Mouse (Mus musculus) midbrain, embryonic 14.5 days (tissue): ENCODE data around the gene Nkx6-2. TPM values are rescaled to one million over a fixed set of nuclear protein-coding genes. Genes with fewer than 3 reads are reported as not detected.

Experiments
- ATAC-seq: fragments of 200-750 bp; cut with Nextera tagmentation; 2 replicates; pipeline ENCODE4 v1.8.0; 2017; ENCODE audit warnings: moderate number of reproducible peaks, moderate library complexity; ENCODE audit not compliant: low FRiP score, low TSS enrichment
- DNase-seq: peaks from one replicate; pipeline ENCODE4 v3.0.0-alpha.2; 2015
- H3K27ac ChIP-seq: fragments of 300-500 bp; sonication (generic); replicated peaks from 2 replicates; pipeline ENCODE4 v1.5.1; 2014; ENCODE audit warnings: mild to moderate bottlenecking, low read depth, low read length, moderate library complexity
- H3K27me3 ChIP-seq: fragments of 300-500 bp; sonication (generic); 2 replicates; pipeline ENCODE4 v1.6.1; 2014; ENCODE audit warnings: low read length, control low read depth, mixed read lengths; ENCODE audit not compliant: control insufficient read depth, insufficient read depth
- H3K36me3 ChIP-seq: fragments of 300-500 bp; sonication (generic); 2 replicates; pipeline ENCODE4 v1.6.1; 2014; ENCODE audit warnings: low read length, control low read depth; ENCODE audit not compliant: control insufficient read depth, insufficient read depth
- H3K4me1 ChIP-seq: fragments of 300-500 bp; sonication (generic); 2 replicates; pipeline ENCODE4 v1.6.1; 2014; ENCODE audit warnings: mild to moderate bottlenecking, antibody characterized with exemption, low read length, control low read depth; ENCODE audit not compliant: control insufficient read depth, insufficient read depth
- H3K4me2 ChIP-seq: fragments of 300-500 bp; sonication (generic); 2 replicates; pipeline ENCODE4 v1.6.1; 2014; ENCODE audit warnings: mild to moderate bottlenecking, low read length, moderate library complexity
- H3K4me3 ChIP-seq: fragments of 300-500 bp; sonication (generic); replicated peaks from 2 replicates; pipeline ENCODE4 v1.5.1; 2014; ENCODE audit warnings: low read depth, low read length
- H3K9ac ChIP-seq: fragments of 300-500 bp; sonication (generic); replicated peaks from 2 replicates; pipeline ENCODE4 v1.6.1; 2014; ENCODE audit warnings: mild to moderate bottlenecking, low read length, moderate library complexity
- H3K9me3 ChIP-seq: fragments of 300-500 bp; sonication (generic); 2 replicates; pipeline ENCODE4 v1.6.1; 2016; ENCODE audit warnings: low read length, control low read depth, mixed read lengths; ENCODE audit not compliant: control insufficient read depth
- WGBS: fragments of 180-500 bp; shearing (Covaris S2); extraction: QIAGEN DNeasy Blood & Tissue Kit; methylation state at CpG from one replicate; pipeline ENCODE4 v1.1.7; 2014; 5-methylcytosine and 5-hydroxymethylcytosine counted together
- polyA plus RNA-seq: library from polyadenylated mRNA; unstranded; fragments of >200 nt; fragmentation: Nextera tagmentation; extraction: Ambion mirVana; gene quantifications from 2 replicates; pipeline ENCODE4 v1.2.1, GENCODE M21; 2014

Gene Nkx6-2
- polyA plus RNA-seq = 8.0 and 9.0 TPM in 2 replicates

DNA sequence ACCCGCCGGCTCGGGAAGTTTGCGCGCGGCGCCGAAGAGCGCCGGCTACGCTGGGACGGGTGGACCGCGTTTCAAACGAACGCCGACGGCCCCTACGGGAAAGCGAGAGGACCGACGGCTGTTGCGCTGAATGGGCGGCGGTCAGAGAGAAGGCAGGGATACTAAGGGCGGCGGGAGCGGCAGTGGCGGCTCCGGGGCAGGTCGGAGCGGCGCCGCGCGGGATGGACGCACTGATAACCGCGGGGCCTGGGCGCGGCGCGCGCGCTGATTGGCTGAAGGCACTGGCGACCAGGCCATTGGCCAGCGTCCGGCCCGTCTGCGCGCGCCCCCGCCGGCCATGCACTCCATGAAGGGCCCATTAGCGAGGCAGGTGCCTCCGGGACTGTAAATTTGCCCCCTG, at the start of gene Nkx6-2:
Gene Nkx6-2, minus strand, starts transcription at position 203 of the 400 bp plus-strand sequence.
- H3K4me2 ChIP-seq = peak within 1 kb of the TSS; percentile 50
- no peaks in the 10 kb centered on the region for H3K36me3 ChIP-seq
- H3K4me1 ChIP-seq = 0 out of 2 replicates have a peak, but pooled peaks cover 8% of the 10 kb centered on the region
- DNase-seq (peak; percentile 73), ATAC-seq (peak; percentile 55; the same call in 1 of the 2 replicates)
- H3K27ac ChIP-seq = no peak within 1 kb of the TSS
- H3K9ac ChIP-seq = peak within 1 kb of the TSS; percentile 34
- no peaks in the 10 kb centered on the region for H3K9me3 ChIP-seq
- H3K27me3 ChIP-seq = peaks cover 97% of the 10 kb centered on the region
- peak within 1 kb of the TSS; percentile 34 for H3K4me3 ChIP-seq
- WGBS = under 1% methylated on average over 55 of the region's 56 CpGs

DNA sequence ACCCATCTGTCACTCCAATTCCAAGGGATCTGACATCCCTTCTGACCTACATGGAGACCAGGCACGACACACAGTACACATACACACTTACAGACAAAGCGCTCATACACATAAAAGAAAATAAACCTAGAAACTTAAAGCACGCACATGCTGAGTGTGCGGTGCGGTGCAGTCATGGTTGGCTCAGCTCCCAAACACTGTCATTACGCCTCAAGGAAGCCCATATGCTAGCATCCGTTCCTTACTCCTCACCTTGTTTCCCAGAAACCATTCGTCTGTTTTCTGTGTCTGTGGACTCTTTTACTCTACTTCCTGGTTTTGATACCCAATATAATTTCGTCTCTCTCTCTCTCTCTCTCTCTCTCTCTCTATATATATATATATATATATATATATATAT, 42.6 kb upstream of the Nkx6-2 start:
- Histone ChIP-seq H3K9ac (no peak overlapping the region), H3K27ac (no peak overlapping the region), H3K4me1 (no peaks in the 10 kb centered on the region), H3K4me2 (no peak overlapping the region), H3K4me3 (no peak overlapping the region), H3K9me3 (no peaks in the 10 kb centered on the region), H3K36me3 (no peaks in the 10 kb centered on the region), H3K27me3 (no peaks in the 10 kb centered on the region; the same call in 1 of the 2 replicates)
- WGBS = 90% methylated on average over 9 of the region's 9 CpGs
- ATAC-seq = no peak
- no peak for DNase-seq

DNA sequence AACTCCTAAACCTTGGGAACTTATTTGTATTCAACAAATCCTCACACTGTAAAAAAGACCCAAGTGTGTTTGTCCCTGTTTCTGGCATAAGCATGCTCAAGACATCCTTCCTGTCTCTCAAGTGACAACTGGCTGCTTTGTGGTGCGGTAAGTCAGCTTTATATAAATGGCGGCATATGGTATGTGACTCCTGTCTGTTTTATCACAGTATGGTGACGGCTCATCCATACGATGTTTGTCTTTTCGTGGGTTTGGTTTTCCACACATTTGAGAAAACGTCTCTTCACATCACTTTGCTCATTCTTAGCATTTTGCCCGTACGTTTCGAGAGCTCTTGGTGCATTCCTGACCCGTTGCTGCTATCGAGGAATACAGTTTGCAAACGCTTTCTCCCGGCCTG, 40.0 kb upstream of the Nkx6-2 start:
- H3K4me1 ChIP-seq = no peaks in the 10 kb centered on the region
- WGBS = 91% methylated on average over 13 of the region's 13 CpGs
- ATAC-seq (no peak), DNase-seq (no peak)
- H3K4me3 ChIP-seq = no peak overlapping the region
- H3K9ac ChIP-seq = no peak overlapping the region
- no peaks in the 10 kb centered on the region for H3K9me3 ChIP-seq
- no peaks in the 10 kb centered on the region; the same call in 1 of the 2 replicates for H3K27me3 ChIP-seq
- H3K36me3 ChIP-seq = no peaks in the 10 kb centered on the region
- no peak overlapping the region for H3K4me2 ChIP-seq
- no peak overlapping the region for H3K27ac ChIP-seq

DNA sequence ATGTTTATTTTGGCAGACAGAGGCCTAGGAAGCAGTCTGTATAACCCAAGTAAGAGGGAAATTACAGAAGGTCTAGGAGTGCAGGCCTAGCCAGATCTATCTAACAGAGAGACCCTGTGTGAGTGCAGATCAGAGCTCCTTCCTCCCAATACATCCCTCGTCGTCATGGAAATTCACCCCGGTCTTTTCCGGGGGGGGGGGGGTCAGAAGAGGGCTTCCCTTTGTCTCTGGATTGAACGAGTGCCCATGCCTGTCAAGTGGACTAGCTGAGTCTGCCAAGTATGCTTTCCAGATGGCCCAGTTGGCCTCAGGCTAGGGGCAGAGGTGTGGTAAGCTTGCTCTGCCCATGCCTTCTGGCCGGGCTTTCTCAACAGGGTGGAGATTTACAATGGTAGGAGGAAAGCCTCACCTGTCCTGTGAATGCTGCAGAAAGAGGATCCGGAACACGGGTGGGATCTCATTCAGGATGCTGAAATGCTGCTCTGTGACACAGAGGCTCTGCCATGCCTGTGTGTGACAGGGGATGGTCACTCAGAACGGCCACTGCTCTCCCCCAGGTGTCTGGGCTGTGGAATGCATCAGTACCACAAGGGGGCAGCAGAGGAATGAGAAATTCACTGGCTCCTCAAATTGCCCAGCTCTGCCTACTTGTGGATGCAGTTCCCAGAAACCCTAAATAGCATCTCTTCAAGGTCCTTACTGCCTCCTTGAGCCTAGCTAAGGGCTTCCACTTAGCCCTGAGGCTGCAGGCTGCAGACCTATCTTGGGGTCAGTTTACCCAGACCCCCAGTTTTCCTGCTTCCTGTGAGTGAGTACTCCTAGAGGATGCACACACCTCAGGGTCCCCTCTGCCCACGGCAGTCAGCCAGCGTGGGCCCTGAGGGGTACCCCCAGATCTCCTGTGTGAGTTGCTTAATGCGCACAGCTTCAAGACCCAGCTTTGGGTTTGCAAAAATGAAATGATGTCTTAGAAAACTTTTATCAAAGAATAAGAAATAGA, 33.5 kb upstream of the Nkx6-2 start:
- H3K27ac ChIP-seq = no peak overlapping the region
- no peaks in the 10 kb centered on the region for H3K27me3 ChIP-seq
- no peak overlapping the region for H3K4me3 ChIP-seq
- DNase-seq (peak; percentile 91), ATAC-seq (peak; percentile 69)
- WGBS = 42% methylated on average over 12 of the region's 12 CpGs
- no peaks in the 10 kb centered on the region for H3K36me3 ChIP-seq
- peaks cover 4% of the 10 kb centered on the region; the same call in 1 of the 2 replicates for H3K4me1 ChIP-seq
- no peak overlapping the region for H3K9ac ChIP-seq
- no peak overlapping the region for H3K4me2 ChIP-seq
- H3K9me3 ChIP-seq = no peaks in the 10 kb centered on the region

DNA sequence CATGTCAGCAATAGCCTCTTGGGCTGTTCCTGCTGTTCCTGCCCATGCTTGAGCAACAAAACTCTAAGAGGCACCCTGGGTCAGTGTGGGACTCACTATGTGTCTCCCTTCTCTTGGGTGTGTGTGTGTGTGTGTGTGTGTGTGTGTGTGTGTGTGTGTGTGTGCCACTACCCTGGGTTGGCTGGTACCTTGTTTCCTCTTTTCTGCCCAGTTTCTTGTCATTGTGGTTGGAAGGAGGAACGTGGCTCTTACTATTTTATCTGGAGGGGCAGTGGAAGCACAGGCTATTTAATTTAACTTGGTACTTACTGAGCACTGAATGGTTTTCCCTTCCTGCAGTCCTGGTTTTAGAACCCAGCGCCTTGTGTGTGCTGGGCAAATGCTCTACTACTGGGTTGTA, 27.7 kb upstream of the Nkx6-2 start:
- no peaks in the 10 kb centered on the region for H3K4me1 ChIP-seq
- no peak overlapping the region for H3K4me3 ChIP-seq
- ATAC-seq (no peak), DNase-seq (no peak)
- no peak overlapping the region for H3K27ac ChIP-seq
- no peaks in the 10 kb centered on the region; the same call in 1 of the 2 replicates for H3K27me3 ChIP-seq
- no peaks in the 10 kb centered on the region for H3K36me3 ChIP-seq
- 77% methylated on average over 2 of the region's 2 CpGs for WGBS
- H3K9ac ChIP-seq = no peak overlapping the region
- H3K9me3 ChIP-seq = no peaks in the 10 kb centered on the region
- H3K4me2 ChIP-seq = no peak overlapping the region

GRCm38 (mm10) chr7:139595862-139596261, 13.3 kb upstream of the Nkx6-2 start:
- 65% methylated on average over 6 of the region's 6 CpGs for WGBS
- no peaks in the 10 kb centered on the region for H3K27me3 ChIP-seq
- no peak overlapping the region for H3K27ac ChIP-seq
- H3K4me2 ChIP-seq = no peak overlapping the region
- H3K36me3 ChIP-seq = no peaks in the 10 kb centered on the region
- H3K4me1 ChIP-seq = no peaks in the 10 kb centered on the region
- no peak overlapping the region for H3K4me3 ChIP-seq
- no peak for ATAC-seq
- no peak overlapping the region for H3K9ac ChIP-seq
- H3K9me3 ChIP-seq = no peaks in the 10 kb centered on the region
- DNase-seq = no peak

DNA sequence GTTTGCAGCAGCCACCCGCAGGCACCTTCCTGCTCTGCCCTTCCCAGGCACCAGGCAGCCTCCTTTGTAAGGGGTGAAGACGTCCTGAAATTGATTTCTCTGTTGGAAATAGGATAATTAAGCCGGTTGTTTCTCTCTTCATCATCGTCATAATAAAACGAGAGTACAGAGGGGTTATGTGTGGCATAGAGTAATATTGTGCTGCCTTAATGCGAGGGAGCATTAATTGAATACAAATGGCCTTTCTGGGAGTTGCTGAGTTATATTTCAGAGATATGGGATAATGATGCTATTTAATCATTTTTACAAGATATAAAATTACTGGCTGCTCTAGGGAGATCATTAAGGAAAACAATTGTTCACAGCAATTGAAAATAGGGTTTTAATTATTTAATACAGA, 12.7 kb upstream of the Nkx6-2 start:
- WGBS = 74% methylated on average over 6 of the region's 6 CpGs
- no peak overlapping the region for H3K27ac ChIP-seq
- H3K9ac ChIP-seq = no peak overlapping the region
- H3K9me3 ChIP-seq = no peaks in the 10 kb centered on the region
- no peaks in the 10 kb centered on the region for H3K36me3 ChIP-seq
- H3K4me1 ChIP-seq = no peaks in the 10 kb centered on the region
- no peak for ATAC-seq
- no peak overlapping the region for H3K4me3 ChIP-seq
- no peak overlapping the region for H3K4me2 ChIP-seq
- no peak for DNase-seq
- H3K27me3 ChIP-seq = no peaks in the 10 kb centered on the region

GRCm38 (mm10) chr7:139591311-139591710, 8.7 kb upstream of the Nkx6-2 start:
- no peaks in the 10 kb centered on the region for H3K36me3 ChIP-seq
- H3K4me1 ChIP-seq = no peaks in the 10 kb centered on the region
- no peak overlapping the region for H3K9ac ChIP-seq
- no peak for ATAC-seq
- H3K4me2 ChIP-seq = no peak overlapping the region
- no peak overlapping the region for H3K27ac ChIP-seq
- no peaks in the 10 kb centered on the region for H3K9me3 ChIP-seq
- peaks cover 31% of the 10 kb centered on the region for H3K27me3 ChIP-seq
- no peak for DNase-seq
- no peak overlapping the region for H3K4me3 ChIP-seq
- 89% methylated on average over 5 of the region's 5 CpGs for WGBS

GRCm38 (mm10) chr7:139590302-139590701, 7.7 kb upstream of the Nkx6-2 start:
- no peaks in the 10 kb centered on the region for H3K4me1 ChIP-seq
- H3K4me3 ChIP-seq = no peak overlapping the region
- H3K27me3 ChIP-seq = peaks cover 41% of the 10 kb centered on the region
- H3K36me3 ChIP-seq = no peaks in the 10 kb centered on the region
- DNase-seq (peak; percentile 62), ATAC-seq (no peak)
- H3K27ac ChIP-seq = no peak overlapping the region
- WGBS = 36% methylated on average over 3 of the region's 3 CpGs
- H3K4me2 ChIP-seq = no peak overlapping the region
- H3K9me3 ChIP-seq = no peaks in the 10 kb centered on the region
- no peak overlapping the region for H3K9ac ChIP-seq
